Mouse (Mus musculus) gastrocnemius, adult 8-10 months (tissue): Measurements from ENCODE around the gene Trir. TPM values are rescaled to one million over a fixed set of nuclear protein-coding genes. Genes with fewer than 3 reads are reported as not detected.

Experiments used
- DNase-seq, 2 experiments: peaks; one replicate each; pipeline ENCODE4 v3.0.0; 2022; ENCODE audit warnings: low spot score in 2 of 2
- total RNA-seq, 4 experiments: library from RNA; stranded (reverse); gene quantifications; 2 replicates each; pipeline ENCODE4 v1.2.4; 2022

Trir gene
- total RNA-seq, 4 experiments from 2014 or later = 57.5 to 74.2 (median 66.1) TPM

GRCm38 (mm10) chr8:85036381-85036717, 9.7 kb downstream of the Trir start:
- DNase-seq = no peak

DNA sequence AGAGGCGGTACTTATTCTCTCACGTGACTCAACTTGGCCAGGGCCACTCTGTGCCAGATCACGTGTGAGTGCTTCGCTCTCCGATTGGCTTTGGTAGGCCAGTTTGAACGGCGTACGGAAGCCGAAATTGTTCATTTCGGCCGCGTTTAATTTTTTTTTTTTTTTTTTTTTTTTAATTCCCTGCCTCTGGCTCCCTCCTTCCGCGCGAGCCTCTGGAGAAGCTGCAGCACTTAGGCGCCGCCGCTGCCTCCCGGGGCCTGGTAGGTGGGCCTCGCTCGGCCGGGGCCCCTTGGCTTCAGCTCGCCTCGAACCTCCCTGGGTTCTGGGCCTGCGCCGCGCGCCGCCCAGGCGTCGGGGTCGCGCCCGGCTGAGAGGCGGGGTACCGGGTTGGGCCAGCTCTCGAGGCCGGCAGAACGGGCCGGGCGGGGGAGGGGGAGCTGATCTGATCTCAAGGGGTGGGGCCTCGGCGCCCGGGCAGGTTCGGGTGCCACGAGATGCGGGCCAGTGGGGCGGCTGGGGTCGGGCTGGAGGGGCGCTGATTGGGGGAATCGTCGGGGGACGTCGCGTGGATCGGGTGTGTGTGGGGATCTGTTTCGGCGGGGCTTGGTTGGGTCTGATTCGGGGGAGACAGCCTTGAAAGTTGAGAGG, 10.2 kb downstream of the Trir start, which contains the start of gene Tnpo2:
TSS of gene Tnpo2 (plus strand) at position 198 of the 648 bp plus-strand sequence.
- DNase-seq = peak; percentile 88 to 90

- DNase-seq = no peak
Measured at GRCm38 (mm10) chr8:85037366-85037680, 10.7 kb downstream of the Trir start.

- DNase-seq = no peak
Measured at GRCm38 (mm10) chr8:85037681-85038531, 11.3 kb downstream of the Trir start.

- no peak for DNase-seq
Measured at GRCm38 (mm10) chr8:85043619-85044018, 17.0 kb downstream of the Trir start.

DNA sequence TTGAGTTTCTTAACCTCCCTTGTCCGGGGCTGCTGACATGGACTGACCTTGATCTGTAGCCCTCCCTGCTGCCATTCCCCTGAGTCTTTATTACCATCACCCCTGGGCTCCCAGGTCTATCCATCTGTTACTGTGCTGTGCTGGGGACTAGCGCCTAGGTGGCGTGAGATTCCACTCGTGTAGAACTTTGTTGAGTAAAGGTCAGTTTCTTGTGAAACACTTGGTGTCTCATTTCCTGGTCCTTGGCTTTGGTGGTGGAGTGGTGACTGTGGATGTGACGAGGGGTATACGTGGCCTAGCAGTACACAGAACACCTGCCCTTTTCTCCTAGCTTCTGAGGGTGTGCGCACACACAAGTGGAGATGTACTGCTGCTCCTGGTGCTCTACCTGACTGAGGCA, 30.7 kb downstream of the Trir start:
- no peak for DNase-seq

DNA sequence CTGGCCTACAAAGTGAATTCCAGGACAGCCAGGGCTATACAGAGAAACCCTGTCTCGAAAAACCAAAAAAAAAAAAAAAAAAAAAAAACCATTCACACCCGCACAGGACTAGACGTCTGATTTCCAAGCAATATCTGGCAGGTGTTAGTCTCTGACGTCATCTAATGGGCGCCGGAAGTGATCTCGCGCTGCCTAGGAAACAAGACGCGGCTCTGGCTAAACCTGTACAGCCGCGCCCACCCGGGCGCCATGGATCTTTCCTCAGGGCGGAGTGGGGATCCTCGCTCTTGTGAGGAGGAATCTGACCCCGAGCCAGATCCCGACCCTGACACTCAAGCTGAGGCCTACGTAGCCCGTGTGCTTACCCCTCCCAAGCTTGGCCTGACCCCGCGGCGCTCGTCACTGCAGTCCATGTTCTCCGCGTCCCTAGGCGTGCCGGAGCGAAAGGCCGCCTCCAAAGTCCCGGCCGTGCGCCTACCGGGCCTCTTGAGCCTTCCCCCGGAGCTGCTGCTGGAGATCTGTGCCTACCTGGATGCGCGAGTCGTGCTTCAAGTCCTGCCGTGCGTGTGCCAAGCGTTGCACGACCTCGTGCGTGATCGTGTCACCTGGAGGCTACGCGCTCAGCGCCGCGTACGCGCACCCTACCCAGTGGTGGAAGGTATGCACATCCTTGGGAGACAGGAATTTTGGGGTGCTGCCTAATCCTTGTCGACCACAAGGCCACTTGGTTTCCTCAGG, 33.4 kb downstream of the Trir start, which contains the start of gene Fbxw9:
TSS of gene Fbxw9 (plus strand) at position 177 of the 738 bp plus-strand sequence.
- peak; percentile 78 to 79 for DNase-seq

DNA sequence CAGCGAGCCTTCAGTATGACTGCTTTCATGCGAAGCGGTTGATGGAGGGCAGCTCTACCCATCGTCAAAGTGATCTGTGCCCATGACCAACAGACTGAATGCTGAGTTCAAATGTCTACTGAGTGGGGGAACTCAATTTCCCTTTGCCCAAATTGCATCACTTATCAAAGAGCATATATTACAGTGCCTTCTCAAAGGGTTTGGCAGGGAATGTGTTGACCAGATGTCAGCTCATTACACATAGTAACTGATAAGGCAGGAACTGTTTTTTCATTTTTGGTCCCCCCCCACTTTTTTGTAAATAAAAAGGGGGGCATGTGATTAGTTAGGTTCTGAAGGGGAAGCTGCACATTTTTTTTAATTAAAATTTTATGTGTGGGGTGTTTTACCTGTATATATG, 36.0 kb downstream of the Trir start:
- no peak for DNase-seq

GRCm38 (mm10) chr8:85065213-85065612, 38.6 kb downstream of the Trir start:
- no peak for DNase-seq

DNA sequence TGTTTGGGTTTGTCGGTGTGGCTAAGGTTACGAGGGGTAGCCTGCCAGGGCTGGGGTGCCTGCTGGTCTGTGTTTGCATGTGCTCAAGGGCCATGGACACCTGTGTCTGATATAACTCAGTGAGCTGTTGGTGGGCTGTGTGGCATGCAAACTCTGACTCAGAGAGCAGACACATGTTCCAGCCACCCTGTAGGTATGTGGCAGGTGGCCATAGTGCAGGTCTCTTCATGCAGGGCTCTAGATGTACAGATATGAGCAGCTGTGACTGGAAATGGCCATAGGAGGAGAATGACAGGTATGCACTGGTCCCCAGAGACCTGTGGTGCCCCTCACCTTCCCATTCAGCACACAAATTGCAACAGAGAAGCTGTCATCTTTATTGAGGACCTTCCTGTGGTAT, 40.5 kb downstream of the Trir start:
- no peak for DNase-seq

- no peak for DNase-seq
Measured at GRCm38 (mm10) chr8:85067982-85068381, 41.4 kb downstream of the Trir start, which contains the start of gene Gm5741. Gm5741 (minus strand) TSS chr8:85067982.

DNA sequence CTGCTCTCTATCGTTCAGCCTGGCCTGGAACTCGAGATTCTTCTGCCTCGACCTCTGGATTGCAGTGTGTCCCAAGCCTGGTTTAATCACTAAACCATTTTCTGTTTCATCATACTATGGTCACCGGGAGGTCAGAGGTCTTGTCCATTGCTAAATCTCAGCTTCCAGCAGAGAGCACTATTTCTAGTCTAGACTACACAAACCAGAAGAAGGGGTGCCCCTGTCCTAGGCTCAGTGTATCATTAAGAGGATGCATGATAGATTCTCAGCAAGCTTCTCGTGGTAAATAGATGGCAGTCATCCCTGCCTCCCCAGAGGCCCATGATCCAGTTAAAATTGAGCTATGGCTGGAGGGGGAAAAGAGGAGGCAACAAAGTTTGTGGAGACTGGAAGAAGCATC, 44.4 kb downstream of the Trir start:
- no peak for DNase-seq

DNA sequence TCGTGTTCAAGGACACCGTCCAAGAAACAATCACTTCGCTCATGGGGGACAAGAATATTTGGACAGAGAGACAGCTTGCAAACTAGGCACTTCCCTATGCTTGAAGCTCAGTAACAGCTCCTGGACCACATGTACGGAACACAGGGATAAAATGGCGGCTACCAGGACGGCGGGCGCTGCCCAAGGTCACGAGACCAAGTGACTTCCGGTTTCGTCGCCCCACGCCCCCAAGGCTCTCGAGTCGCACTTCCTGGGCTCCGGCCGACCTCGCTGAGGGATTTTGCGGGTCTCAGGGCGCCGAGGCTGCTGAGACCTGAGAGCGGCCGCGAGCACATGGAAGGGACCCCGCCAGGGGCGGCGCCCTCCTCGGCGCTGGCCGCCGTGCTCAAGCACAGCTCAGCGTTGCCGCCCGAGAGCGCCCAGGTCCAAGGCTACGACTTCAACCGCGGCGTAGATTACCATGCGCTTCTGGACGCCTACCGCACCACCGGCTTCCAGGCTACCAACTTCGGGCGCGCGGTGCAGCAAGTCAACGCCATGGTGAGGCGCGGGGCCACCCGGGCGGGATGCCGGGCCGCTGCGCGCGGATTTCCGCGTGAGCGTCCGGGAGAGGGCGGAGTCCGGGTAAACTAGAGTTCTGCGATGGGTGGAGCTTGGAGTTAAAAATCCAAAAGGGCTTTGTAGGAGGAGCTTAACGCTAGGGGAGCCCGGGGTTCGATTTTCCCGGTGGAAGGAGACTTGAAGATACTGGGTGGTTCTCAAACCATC, 45.1 kb downstream of the Trir start, which contains the start of gene Dhps:
TSS of gene Dhps (plus strand) at position 244 of the 768 bp plus-strand sequence.
- DNase-seq = peak; percentile 84 to 87

- no peak for DNase-seq
Measured at GRCm38 (mm10) chr8:85072364-85072929, 45.8 kb downstream of the Trir start.

DNA sequence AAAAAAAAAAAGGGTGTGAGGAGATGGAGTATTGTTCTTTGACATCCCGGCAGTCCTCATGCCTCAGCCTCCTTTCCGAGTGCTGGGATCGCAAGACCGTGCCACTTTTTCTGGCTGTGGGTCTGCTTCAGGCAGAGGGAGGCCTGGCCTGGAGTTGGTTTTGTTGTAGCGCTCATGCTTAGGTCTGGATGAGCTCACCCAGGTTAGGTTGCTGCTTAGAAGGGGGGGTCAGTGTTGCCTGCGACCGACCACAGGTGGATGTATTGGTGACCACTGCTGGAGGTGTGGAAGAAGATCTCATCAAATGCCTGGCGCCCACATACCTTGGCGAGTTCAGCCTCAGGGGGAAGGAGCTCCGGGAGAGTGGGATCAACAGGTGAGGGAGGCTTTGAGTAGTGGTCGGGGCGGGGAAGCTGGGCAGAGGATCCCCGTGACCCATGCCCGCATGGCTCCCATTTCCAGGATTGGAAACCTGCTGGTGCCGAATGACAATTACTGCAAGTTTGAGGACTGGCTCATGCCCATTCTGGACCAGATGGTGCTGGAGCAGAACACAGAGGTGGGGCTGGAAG, 46.5 kb downstream of the Trir start:
- no peak for DNase-seq

DNA sequence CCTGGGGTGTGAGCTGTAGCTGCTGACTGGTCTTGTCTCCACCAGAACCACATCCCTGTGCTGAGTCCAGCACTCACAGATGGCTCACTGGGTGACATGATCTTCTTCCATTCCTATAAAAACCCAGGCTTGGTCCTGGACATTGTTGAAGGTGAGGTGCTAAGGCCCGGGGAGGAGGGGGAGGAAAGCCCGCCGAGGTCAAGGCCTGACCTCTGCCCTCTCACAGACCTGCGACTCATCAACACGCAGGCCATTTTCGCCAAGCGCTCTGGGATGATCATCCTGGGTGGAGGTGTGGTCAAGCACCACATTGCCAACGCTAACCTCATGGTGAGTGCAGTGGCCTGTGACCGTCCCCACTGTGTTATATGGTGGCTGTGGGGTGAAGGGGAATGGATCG, 47.5 kb downstream of the Trir start:
- no peak for DNase-seq

- no peak for DNase-seq
Measured at GRCm38 (mm10) chr8:85074617-85075016, 48.0 kb downstream of the Trir start.

DNA sequence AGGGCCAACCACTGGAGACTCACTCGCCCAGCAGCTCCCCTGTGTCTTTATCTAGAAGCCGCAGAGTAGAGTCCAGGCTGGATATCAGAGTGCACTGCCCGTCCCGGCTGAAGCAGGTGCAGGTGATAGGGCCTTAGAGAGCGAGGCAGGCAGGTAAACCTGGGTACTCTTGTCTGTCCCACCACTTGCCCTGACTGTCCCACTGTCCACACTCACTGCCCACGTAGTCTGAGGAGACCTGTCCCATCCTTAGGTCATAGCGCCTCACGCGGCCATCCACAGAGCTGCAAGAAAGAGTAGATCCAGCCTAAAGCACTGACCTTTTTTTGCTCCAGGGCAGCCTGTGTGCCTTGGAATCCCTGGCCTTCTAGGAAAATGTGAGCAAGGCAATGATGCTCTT, 49.4 kb downstream of the Trir start:
- DNase-seq = no peak

- DNase-seq = peak; percentile 48 to 52
Measured at GRCm38 (mm10) chr8:85076993-85077392, 50.4 kb downstream of the Trir start.
